Mouse (Mus musculus): ENCODE results near the gene Sowahd.
"Not testable (repeated sequence)": the region's sequence is repeated elsewhere in the genome, so short reads cannot be mapped to it uniquely, and the experiment has no call there.

The Sowahd gene

DNA sequence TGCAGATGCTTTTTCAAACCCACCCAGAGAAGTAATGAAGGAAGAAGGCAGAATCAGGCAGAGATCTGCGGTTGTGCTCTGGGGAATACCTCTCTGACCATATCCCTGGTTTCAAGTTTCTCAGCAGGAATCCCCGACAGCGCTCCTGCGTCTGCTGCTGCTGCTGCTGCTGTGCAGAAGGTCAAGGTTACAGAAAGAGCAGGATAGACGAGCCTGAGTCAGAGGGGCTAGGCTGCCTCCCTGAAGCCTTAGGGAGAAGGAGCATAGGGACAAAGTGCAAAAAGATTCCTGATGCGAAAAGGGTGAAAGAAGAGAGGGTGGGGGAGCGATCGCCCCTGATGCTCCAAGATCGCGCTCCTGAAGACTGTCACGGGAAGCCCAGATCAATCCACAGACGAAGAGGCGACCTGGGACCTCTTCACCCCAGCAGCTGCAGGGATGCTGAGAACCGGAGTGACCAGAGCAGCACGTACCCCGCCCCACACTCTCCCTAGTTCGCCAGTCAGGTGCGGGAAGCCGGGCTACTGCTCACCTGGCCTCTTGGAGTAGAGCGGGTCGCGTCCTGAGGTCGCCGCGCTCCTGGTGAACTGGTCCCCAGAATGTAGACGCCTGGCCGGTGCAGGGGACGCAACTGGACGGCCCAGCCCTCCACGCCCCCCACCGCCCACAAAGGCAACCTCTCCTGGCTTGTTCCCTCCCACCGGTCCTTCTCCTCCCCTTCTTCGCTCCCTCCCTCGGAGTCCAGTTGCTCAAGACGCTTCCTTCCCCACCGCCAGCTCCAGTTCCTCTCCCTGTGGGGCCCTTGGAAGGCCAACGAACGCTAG lies at the start of gene Sowahd:
Gene Sowahd (plus strand): TSS at position 780 of the 824 bp plus-strand sequence.
- no peak for DNase-seq (ENCODE audit: extremely low read depth, low read depth, low spot score)

DNA sequence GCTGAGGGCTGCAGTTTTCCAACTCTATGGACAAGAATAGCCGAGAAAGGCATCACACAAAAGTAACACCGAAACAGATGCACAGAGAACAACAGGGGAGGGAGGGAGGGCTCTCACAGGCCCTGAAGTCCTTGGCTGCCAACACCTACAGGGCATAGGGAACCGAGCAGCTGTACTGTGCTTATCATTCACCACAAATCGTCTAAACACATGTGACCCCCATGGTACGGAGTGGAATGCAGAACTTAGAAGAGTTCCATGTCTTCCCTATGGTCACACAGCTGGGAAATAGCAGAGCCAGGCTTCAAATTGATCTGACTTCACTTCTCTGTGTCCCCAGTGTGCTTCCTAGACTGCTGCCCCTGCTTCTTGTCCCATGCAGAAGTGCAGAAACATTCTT lies 34.8 kb upstream of the Sowahd start:
- DNase-seq (ENCODE audit: extremely low read depth, low read depth, low spot score): no peak

DNA sequence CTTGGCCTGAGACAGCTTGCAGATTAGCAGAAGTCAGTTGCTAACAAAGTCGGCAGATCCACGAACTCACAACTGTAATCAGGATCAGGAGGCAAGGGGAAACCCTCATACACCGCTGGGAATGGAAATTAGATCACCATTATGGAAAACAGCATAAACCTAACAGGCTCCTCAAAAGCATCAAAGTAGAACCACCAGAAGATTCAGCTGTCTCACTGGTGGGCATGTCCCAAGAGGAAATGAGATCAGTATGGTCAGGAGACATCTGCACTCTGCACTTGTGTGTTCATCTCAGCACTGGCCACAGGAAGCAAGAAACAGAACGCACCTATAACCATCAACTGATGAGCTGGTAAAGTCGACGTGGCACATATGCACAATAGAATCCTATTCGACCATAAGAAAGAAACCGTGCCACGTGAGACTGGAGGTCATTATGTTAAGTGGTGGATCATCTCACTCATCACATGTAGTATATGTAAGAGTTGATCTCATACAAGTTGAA lies 30.4 kb upstream of the Sowahd start:
- DNase-seq (ENCODE audit: extremely low read depth, low read depth, low spot score): no peak

DNA sequence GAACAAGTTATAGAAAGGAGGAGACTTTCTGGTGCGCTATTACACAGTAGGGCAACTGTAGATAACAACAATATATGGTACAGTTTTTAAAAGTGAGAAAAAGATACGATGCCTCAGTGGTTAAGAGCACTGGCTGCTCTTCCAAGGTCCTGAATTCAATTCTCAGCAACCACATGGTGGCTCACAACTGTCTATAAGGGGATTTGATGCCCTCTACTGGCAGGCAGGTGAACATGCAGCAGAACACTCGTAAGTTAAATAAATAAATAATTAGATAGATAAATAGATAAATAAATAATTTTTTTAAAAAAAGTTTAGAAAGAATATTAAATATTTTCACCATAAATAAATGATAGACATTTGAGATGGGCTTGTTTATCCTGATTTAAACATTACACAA lies 29.6 kb upstream of the Sowahd start:
- DNase-seq (ENCODE audit: extremely low read depth, low read depth, low spot score): no peak

DNA sequence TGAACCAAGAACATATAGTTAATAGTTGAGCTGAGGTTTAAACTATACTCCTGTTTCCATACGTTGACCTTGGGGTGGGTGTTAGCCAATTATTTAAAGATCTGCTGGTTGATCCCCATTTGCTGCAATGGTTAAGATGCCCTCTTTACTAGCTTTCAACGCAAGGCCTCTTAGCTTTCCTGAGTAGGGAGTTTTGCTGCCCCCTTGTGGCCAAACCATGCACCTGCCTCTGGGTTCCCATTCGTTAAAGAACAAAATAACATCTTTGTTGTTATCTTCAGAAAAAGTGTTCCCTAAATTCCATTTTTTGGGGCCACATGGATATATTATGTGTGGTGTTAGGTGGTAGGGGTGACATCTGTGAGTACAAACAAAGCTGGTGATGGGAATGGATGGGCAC lies 26.0 kb upstream of the Sowahd start:
- no peak for DNase-seq (ENCODE audit: extremely low read depth, low read depth, low spot score)

DNA sequence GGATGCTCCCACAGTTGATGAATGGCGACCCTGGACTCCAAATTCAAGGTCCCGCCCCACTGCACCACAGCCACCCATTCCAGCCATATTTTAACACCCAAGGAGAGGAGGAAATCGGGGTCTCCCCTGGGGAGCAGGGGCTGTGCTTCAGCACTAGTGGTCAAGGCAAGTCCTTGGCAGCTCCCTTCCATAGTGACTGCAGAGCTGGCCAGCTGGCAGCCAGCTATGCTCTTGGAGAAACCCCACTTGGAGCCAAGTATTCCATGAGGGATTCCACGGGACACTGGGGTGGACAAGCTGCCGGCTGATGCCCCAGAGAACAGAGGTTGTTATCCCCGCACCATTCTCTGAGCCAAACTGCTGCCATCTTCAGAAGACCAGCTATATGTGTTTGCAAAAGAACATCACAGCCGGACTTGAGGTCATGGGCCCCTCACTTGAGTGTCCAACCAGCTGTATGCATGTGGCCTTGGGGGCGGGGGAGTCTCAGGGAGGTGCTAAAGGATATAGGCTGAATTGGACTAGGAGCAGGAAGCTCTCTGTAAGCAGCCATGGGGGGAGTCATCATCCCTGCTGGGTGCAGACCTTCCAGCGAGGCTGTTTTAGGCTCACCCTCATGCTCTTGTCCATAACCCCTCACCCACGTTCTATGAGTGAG lies 24.9 kb upstream of the Sowahd start:
- no peak for DNase-seq (ENCODE audit: extremely low read depth, low read depth, low spot score)

GRCm38 (mm10) chrX:37028378-37028777 lies 20.3 kb upstream of the Sowahd start:
- peak; percentile 54 for DNase-seq (ENCODE audit: extremely low read depth, low read depth, low spot score)

GRCm38 (mm10) chrX:37042726-37043125 lies 5.9 kb upstream of the Sowahd start:
- no peak for DNase-seq (ENCODE audit: extremely low read depth, low read depth, low spot score)

DNA sequence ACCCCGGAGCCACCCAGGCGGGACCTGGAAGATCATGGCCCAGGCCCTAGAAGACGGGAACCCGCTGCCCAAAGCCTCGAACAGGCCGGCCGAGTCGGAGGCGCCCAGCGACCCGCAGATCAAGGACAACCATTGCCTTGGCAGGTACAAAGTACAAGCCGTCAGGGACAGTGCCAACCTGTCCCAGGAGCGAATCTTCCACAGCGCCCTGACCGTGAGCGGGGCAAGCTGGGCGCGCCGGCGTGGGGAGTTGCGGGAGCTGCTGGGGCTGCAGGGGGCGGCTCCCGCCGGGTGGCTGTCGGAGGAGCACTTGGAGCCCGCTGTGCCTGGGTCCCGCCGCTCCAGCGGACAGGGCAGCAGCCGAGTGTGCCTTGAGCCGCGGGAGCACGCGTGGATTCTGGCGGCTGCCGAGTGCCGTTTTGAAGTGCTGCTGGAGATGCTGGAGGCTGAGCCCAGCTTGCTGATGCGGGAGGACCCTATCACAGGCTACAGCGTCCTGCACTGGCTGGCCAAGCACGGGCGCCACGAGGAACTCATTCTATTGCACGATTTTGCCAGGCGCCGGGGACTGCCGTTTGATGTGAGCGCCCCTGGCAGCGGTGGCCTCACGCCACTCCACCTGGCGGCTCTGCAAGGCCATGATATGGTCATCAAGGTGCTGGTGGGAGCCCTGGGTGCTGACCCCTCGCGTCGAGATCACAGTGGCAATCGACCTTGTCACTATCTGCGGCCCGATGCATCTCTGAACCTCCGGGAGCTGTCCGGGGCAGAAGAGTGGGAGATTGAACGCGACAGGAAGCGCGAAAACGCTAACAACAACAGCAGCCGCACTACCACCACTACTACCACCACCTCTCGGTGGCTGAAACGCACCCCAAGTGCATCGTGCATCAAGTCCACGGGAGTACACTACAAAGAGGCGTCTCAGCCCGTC lies 512 bp downstream of the Sowahd start:
- DNase-seq (ENCODE audit: extremely low read depth, low read depth, low spot score): no peak

GRCm38 (mm10) chrX:37063902-37064301 lies 15.3 kb downstream of the Sowahd start:
- no peak for DNase-seq (ENCODE audit: extremely low read depth, low read depth, low spot score)

DNA sequence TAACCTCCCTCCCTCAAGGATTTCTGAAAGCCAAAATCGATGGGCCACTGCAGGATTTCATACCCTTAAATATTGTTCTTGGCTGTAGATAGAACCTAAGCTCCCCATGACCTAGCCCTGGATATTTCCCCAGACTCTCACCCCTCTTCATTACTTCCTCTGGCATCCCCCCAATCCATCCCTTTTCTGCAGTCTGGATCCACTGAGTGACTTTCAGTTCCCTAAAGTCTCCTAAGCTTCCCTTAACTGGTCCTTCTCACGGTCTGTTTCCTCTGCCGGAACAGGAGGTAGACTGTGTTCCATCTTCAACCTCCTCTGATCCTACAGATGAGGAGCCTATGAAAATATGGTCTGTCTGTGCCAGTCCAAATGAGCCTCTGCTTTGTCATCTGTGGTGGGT lies 18.7 kb downstream of the Sowahd start:
- no peak for DNase-seq (ENCODE audit: extremely low read depth, low read depth, low spot score)

DNA sequence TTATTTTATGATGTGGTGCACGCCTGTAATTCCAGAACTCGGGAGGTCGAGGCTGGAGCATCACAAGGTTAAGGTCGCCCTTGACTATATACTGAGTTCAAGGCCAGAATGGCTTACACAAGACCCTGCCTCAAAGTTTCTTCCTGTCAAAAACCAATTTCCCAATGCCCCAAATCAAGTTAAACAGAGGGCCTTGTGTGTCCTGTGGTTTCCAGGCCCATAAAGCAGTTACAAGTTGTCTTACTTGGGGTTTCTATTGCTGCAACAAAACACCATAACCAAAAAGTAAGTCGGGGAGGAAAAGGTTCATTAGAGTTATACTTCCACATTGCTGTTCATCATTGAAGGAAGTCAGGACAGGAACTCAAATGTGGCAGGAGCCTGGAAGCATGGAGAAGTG lies 20.1 kb downstream of the Sowahd start:
- no peak for DNase-seq (ENCODE audit: extremely low read depth, low read depth, low spot score)

DNA sequence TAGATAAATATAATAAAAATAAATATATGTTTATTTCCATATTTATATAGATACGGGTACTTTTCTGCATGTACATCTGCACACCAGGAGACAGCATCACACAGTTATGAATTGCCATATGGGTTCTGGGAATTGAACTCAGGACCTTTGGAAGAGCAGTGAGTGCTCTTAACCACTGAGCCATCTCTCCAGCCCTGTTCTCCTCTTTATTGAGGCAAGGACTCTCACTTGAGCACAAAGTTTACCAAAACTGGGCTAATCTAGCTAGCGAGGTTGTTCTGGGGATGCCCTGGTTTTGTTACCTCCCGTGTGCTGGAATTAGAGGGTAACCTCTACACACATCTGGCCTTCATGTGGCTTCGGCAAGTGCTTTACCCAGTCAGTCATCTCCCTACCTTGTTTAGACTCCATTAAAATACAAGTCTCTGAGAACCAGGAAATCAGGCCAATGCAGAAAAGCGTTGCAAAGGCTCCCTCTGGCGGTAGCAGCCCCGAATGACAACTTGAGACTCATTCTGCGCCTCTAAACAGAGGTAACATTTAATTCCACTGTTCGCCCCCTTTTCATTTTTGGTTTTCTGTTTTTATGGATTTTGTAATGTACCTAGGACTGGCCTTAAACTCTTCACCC lies 25.7 kb downstream of the Sowahd start:
- no peak for DNase-seq (ENCODE audit: extremely low read depth, low read depth, low spot score)

GRCm38 (mm10) chrX:37076651-37077050 lies 28.0 kb downstream of the Sowahd start:
- no peak for DNase-seq (ENCODE audit: extremely low read depth, low read depth, low spot score)

GRCm38 (mm10) chrX:37080345-37080744 lies 31.7 kb downstream of the Sowahd start:
- not testable (repeated sequence) for DNase-seq (ENCODE audit: extremely low read depth, low read depth, low spot score)

GRCm38 (mm10) chrX:37081194-37081593 lies 32.5 kb downstream of the Sowahd start:
- DNase-seq (ENCODE audit: extremely low read depth, low read depth, low spot score): no peak

GRCm38 (mm10) chrX:37084318-37084926 lies 35.8 kb downstream of the Sowahd start:
- DNase-seq (ENCODE audit: extremely low read depth, low read depth, low spot score): no peak

DNA sequence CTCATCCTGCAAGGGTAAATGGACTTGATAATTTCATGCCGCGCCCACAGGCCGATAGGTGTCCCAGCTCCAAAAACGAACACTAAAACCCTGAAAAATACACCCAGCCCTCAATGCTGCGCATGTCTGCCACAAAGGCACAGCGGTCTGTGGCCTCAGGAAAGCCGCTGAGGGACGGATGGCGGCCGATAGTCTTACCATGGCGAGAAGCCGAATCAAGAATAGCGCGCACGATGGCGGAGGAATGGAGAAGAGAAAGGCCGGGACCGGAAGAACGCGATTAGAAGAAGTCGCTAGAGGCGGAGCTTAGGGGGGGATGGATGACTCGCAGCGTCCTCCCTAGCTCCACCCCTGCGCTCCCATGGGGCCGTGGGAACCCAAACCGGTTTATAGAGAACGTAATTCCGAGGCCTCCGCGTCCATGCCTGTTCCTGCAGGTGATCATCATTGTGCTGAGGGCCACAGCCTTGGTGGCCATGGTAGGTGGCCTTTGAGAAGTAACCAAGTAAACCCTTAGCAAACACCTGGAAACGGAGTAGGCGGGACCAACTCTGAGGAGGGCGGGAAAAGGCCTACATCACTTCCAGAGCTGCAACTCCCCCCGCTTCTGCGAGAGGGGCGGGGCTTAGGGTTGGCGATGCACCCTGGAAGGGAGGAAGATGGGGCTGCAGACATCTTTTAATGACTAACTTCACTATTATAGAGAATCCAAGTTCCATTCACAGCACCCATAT lies 36.4 kb downstream of the Sowahd start, which contains the start of gene Rpl39:
Gene Rpl39 (minus strand): TSS at position 476 of the 734 bp plus-strand sequence.
- peak; percentile 18 for DNase-seq (ENCODE audit: extremely low read depth, low read depth, low spot score)

- DNase-seq (ENCODE audit: extremely low read depth, low read depth, low spot score): no peak
Measured at GRCm38 (mm10) chrX:37085665-37086064, 37.0 kb downstream of the Sowahd start.
